Mouse (Mus musculus) embryonic facial prominence, embryonic 14.5 days (tissue): Measurements from ENCODE around the gene Cavin1. TPM values are rescaled to one million over a fixed set of nuclear protein-coding genes. Genes with fewer than 3 reads are reported as not detected.

ENCODE experiments used
- ATAC-seq: fragments of 200-750 bp; cut with Nextera tagmentation; 2 replicates; pipeline ENCODE4 v1.8.0; 2017; ENCODE audit warnings: low read depth, moderate number of reproducible peaks, moderate TSS enrichment
- DNase-seq: peaks from one replicate; pipeline ENCODE4 v3.0.0-alpha.2; 2015; ENCODE audit warnings: low spot score
- H3K27ac ChIP-seq: fragments of 300-500 bp; sonication (generic); replicated peaks from 2 replicates; pipeline ENCODE4 v1.5.1; 2014; ENCODE audit warnings: low read depth, mild to moderate bottlenecking, low read length, moderate library complexity
- H3K27me3 ChIP-seq: fragments of 300-500 bp; sonication (generic); replicated peaks from 2 replicates; pipeline ENCODE4 v1.6.1; 2014; ENCODE audit warnings: low read length; ENCODE audit not compliant: control insufficient read depth, insufficient read depth
- H3K36me3 ChIP-seq: fragments of 300-500 bp; sonication (generic); 2 replicates; pipeline ENCODE4 v1.6.1; 2014; ENCODE audit warnings: low read length, mixed read lengths; ENCODE audit not compliant: control insufficient read depth, insufficient read depth
- H3K4me1 ChIP-seq: fragments of 300-500 bp; sonication (generic); 2 replicates; pipeline ENCODE4 v1.6.1; 2014; ENCODE audit warnings: antibody characterized with exemption, low read length; ENCODE audit not compliant: control insufficient read depth, insufficient read depth
- H3K4me2 ChIP-seq: fragments of 300-500 bp; sonication (generic); 2 replicates; pipeline ENCODE4 v1.6.1; 2014; ENCODE audit warnings: low read depth, mild to moderate bottlenecking, low read length, moderate library complexity, mixed read lengths
- H3K4me3 ChIP-seq: fragments of 300-500 bp; sonication (generic); 2 replicates; pipeline ENCODE4 v1.5.1; 2014; ENCODE audit warnings: low read depth, mild to moderate bottlenecking, low read length
- H3K9ac ChIP-seq: fragments of 300-500 bp; sonication (generic); 2 replicates; pipeline ENCODE4 v1.6.1; 2014; ENCODE audit warnings: low read depth, mild to moderate bottlenecking, low read length, moderate library complexity, mixed read lengths
- H3K9me3 ChIP-seq: fragments of 300-500 bp; sonication (generic); 2 replicates; pipeline ENCODE4 v1.6.1; 2016; ENCODE audit warnings: low read length; ENCODE audit not compliant: control insufficient read depth
- WGBS: fragments of 180-500 bp; shearing (Covaris S2); extraction: QIAGEN DNeasy Blood & Tissue Kit; methylation state at CpG from one replicate; pipeline ENCODE4 v1.1.7; 2014; 5-methylcytosine and 5-hydroxymethylcytosine counted together
- polyA plus RNA-seq: library from polyadenylated mRNA; unstranded; fragments of >200 nt; fragmentation: Nextera tagmentation; extraction: Ambion mirVana; gene quantifications from 2 replicates; pipeline ENCODE4 v1.2.1, GENCODE M21; 2014

Cavin1 gene
- polyA plus RNA-seq, 1 experiment from 2014 or later, result 160 TPM

- 0 out of 2 replicates have a peak overlapping the region, but pooled peaks have one; percentile 7 for H3K9ac ChIP-seq
- peaks cover 9% of the 10 kb centered on the region for H3K27me3 ChIP-seq
- 68% methylated on average over 6 of the region's 6 CpGs for WGBS
- no peaks in the 10 kb centered on the region for H3K36me3 ChIP-seq
- DNase-seq (no peak), ATAC-seq (no peak)
- H3K4me1 ChIP-seq, result peaks cover 24% of the 10 kb centered on the region; the same call in 1 of the 2 replicates
- H3K4me3 ChIP-seq, result no peak overlapping the region
- H3K4me2 ChIP-seq, result 0 out of 2 replicates have a peak overlapping the region, but pooled peaks have one; percentile 3
- H3K27ac ChIP-seq, result no peak overlapping the region; the same call in 1 of the 2 replicates
- no peaks in the 10 kb centered on the region for H3K9me3 ChIP-seq
These were observed 4.9 kb downstream of the Cavin1 start for GRCm38 (mm10) chr11:100965760-100966159.

GRCm38 (mm10) chr11:100964901-100965542, 5.7 kb downstream of the Cavin1 start:
- Histone ChIP-seq H3K4me3 (no peak overlapping the region), H3K36me3 (no peaks in the 10 kb centered on the region), H3K4me1 (peaks cover 29% of the 10 kb centered on the region), H3K27me3 (peaks cover 9% of the 10 kb centered on the region), H3K9ac (no peak overlapping the region), H3K9me3 (no peaks in the 10 kb centered on the region), H3K27ac (no peak overlapping the region), H3K4me2 (no peak overlapping the region)
- DNase-seq, result no peak
- ATAC-seq, result no peak
- WGBS, result 77% methylated on average over 6 of the region's 6 CpGs

GRCm38 (mm10) chr11:100964180-100964579, 6.5 kb downstream of the Cavin1 start:
- H3K4me2 ChIP-seq, result no peak overlapping the region
- H3K27me3 ChIP-seq, result peaks cover 10% of the 10 kb centered on the region
- peak overlapping the region; percentile 24; the same call in 1 of the 2 replicates for H3K27ac ChIP-seq

GRCm38 (mm10) chr11:100963647-100964046, 7.0 kb downstream of the Cavin1 start:
- Histone ChIP-seq H3K27me3 (peaks cover 12% of the 10 kb centered on the region), H3K36me3 (peaks cover 6% of the 10 kb centered on the region), H3K4me1 (peaks cover 39% of the 10 kb centered on the region), H3K9ac (0 out of 2 replicates have a peak overlapping the region, but pooled peaks have one; percentile 10), H3K27ac (peak overlapping the region; percentile 36; the same call in 1 of the 2 replicates), H3K9me3 (no peaks in the 10 kb centered on the region), H3K4me3 (no peak overlapping the region), H3K4me2 (no peak overlapping the region)
- 76% methylated on average over 9 of the region's 9 CpGs for WGBS
- ATAC-seq, result no peak
- no peak for DNase-seq

More at GRCm38 (mm10) chr11:100964180-100964579, 6.5 kb downstream of the Cavin1 start:
- ATAC-seq, result no peak
- H3K9ac ChIP-seq, result no peak overlapping the region
- H3K36me3 ChIP-seq, result 0 out of 2 replicates have a peak, but pooled peaks cover under 1% of the 10 kb centered on the region
- H3K4me1 ChIP-seq, result peaks cover 35% of the 10 kb centered on the region
- WGBS, result 78% methylated on average over 7 of the region's 7 CpGs
- no peak for DNase-seq
- no peak overlapping the region for H3K4me3 ChIP-seq
- no peaks in the 10 kb centered on the region for H3K9me3 ChIP-seq

GRCm38 (mm10) chr11:100962371-100962911, 8.2 kb downstream of the Cavin1 start:
- H3K4me3 ChIP-seq, result no peak overlapping the region
- no peak for ATAC-seq
- H3K4me2 ChIP-seq, result no peak overlapping the region
- peaks cover 18% of the 10 kb centered on the region for H3K36me3 ChIP-seq
- DNase-seq, result peak; percentile 48
- H3K27ac ChIP-seq, result peak overlapping the region; percentile 67
- H3K4me1 ChIP-seq, result peaks cover 33% of the 10 kb centered on the region
- 57% methylated on average over 9 of the region's 9 CpGs for WGBS
- H3K27me3 ChIP-seq, result peaks cover 20% of the 10 kb centered on the region
- H3K9ac ChIP-seq, result no peak overlapping the region
- no peaks in the 10 kb centered on the region for H3K9me3 ChIP-seq

GRCm38 (mm10) chr11:100960540-100960939, 10.1 kb downstream of the Cavin1 start:
- Histone ChIP-seq H3K4me1 (peaks cover 32% of the 10 kb centered on the region), H3K27me3 (peaks cover 21% of the 10 kb centered on the region), H3K4me3 (no peak overlapping the region), H3K4me2 (no peak overlapping the region), H3K36me3 (peaks cover 34% of the 10 kb centered on the region), H3K27ac (no peak overlapping the region), H3K9ac (no peak overlapping the region), H3K9me3 (no peaks in the 10 kb centered on the region)
- 7% methylated on average over 6 of the region's 6 CpGs for WGBS
- peak; percentile 79 for DNase-seq
- peak; percentile 73 for ATAC-seq

- Histone ChIP-seq H3K4me3 (no peak overlapping the region; the same call in 1 of the 2 replicates), H3K9ac (peak overlapping the region; percentile 42; the same call in 1 of the 2 replicates), H3K36me3 (peaks cover 37% of the 10 kb centered on the region), H3K27ac (0 out of 2 replicates have a peak overlapping the region, but pooled peaks have one; percentile 55), H3K27me3 (peaks cover 21% of the 10 kb centered on the region), H3K4me1 (peaks cover 32% of the 10 kb centered on the region), H3K4me2 (peak overlapping the region; percentile 36), H3K9me3 (no peaks in the 10 kb centered on the region)
- WGBS, result 29% methylated on average over 3 of the region's 3 CpGs
- DNase-seq (no peak), ATAC-seq (no peak)
These were observed 10.9 kb downstream of the Cavin1 start for GRCm38 (mm10) chr11:100959826-100960225.

- WGBS, result 5% methylated on average over 14 of the region's 14 CpGs
- peak overlapping the region; percentile 23 for H3K4me3 ChIP-seq
- peak overlapping the region; percentile 42; the same call in 1 of the 2 replicates for H3K9ac ChIP-seq
- DNase-seq (peak; percentile 86), ATAC-seq (no peak)
- H3K4me1 ChIP-seq, result peaks cover 32% of the 10 kb centered on the region
- H3K9me3 ChIP-seq, result no peaks in the 10 kb centered on the region
- H3K36me3 ChIP-seq, result peaks cover 37% of the 10 kb centered on the region
- H3K27me3 ChIP-seq, result peaks cover 21% of the 10 kb centered on the region
- no peak overlapping the region for H3K27ac ChIP-seq
- peak overlapping the region; percentile 36 for H3K4me2 ChIP-seq
These were observed 11.2 kb downstream of the Cavin1 start for GRCm38 (mm10) chr11:100959464-100959810.
